In genomic region chr1:84742156-84742555, GRCm38 (mm10) we compare ENCODE assay signal across 25 mouse cellular contexts. TPM values are rescaled to one million over a fixed set of nuclear protein-coding genes. Genes with fewer than 3 reads are reported as not detected.
DNase-seq lines count a peak whose midpoint lies in the region; ATAC-seq lines count a peak whose summit lies in the region.
"Had no signal": no experiment of that assay in that cellular context is flagged by ENCODE, and none has a peak within 500 bp of the region (broad histone marks: within the 10 kb centered on the region; RNA-seq: fewer than 3 reads in every experiment).

No protein-coding gene starts in this region.

- no peaks in the 10 kb centered on the region for H3K9me3 ChIP-seq in heart, embryonic 10.5 days
- H3K9me3 ChIP-seq: embryonic facial prominence, embryonic 13.5 days; embryonic facial prominence, embryonic 15.5 days; forebrain, embryonic 10.5 days; forebrain, embryonic 12.5 days had no signal

- no peak overlapping the region for H3K4me3 ChIP-seq in heart, embryonic 10.5 days
- H3K4me3 ChIP-seq: embryonic facial prominence, embryonic 13.5 days; embryonic facial prominence, embryonic 15.5 days; erythroblast, embryonic 14.5 days; forebrain, embryonic 10.5 days; forebrain, embryonic 12.5 days had no signal

- peak; percentile 87 for ATAC-seq in CD4-positive, CD25-positive, alpha-beta regulatory T cell, adult 4 months
- ATAC-seq: forebrain, embryonic 14.5 days; forebrain, embryonic 16.5 days had no signal

- H3K4me1 ChIP-seq in heart, embryonic 10.5 days, result no peaks in the 10 kb centered on the region
- H3K4me1 ChIP-seq: embryonic facial prominence, embryonic 13.5 days; embryonic facial prominence, embryonic 15.5 days; forebrain, embryonic 10.5 days; forebrain, embryonic 12.5 days had no signal

- 93% methylated on average over 3 of the region's 3 CpGs for WGBS in heart, embryonic 10.5 days

- no peaks in the 10 kb centered on the region for H3K27me3 ChIP-seq in heart, embryonic 10.5 days (ENCODE audit: insufficient read depth, poor library complexity, severe bottlenecking)
- H3K27me3 ChIP-seq: embryonic facial prominence, embryonic 13.5 days; embryonic facial prominence, embryonic 15.5 days; forebrain, embryonic 12.5 days had no signal

- peaks cover 86% of the 10 kb centered on the region for H3K36me3 ChIP-seq in heart, embryonic 10.5 days

- peak; percentile 62 for DNase-seq in CD4-positive helper T cell, adult 2 months (ENCODE audit: low read depth, low spot score)
- peak; percentile 51 for DNase-seq in induced T-regulatory cell, adult 2 months (ENCODE audit: low read depth)
- peak; percentile 56 for DNase-seq in naive thymus-derived CD4-positive, alpha-beta T cell, adult 2 months (ENCODE audit: low read depth)
- DNase-seq in heart, embryonic 10.5 days (ENCODE audit: low spot score), result no peak
- DNase-seq in lung, postnatal 4 days, result no peak
- DNase-seq in spleen, postnatal 14 days (ENCODE audit: low spot score in 2 of 2), result no peak
- DNase-seq: adrenal gland, adult 8-10 months; adrenal gland, postnatal 14 days; adrenal gland, postnatal 36 days; B cell, adult 2 months; cerebellum, adult 11 months; cerebellum, adult 18-20 months; cerebellum, adult 8-10 months; cerebellum, adult 9-11 months; cerebellum, postnatal 14 days; cerebellum, postnatal 36 days; embryo, embryonic 11 days had no signal

- H3K27ac ChIP-seq in heart, embryonic 10.5 days, result no peak overlapping the region
- H3K27ac ChIP-seq: embryonic facial prominence, embryonic 13.5 days; embryonic facial prominence, embryonic 15.5 days; forebrain, embryonic 10.5 days; forebrain, embryonic 12.5 days had no signal

RNA-seq across cellular contexts. Expression of gene Dner, which starts 46.1 kb away (rescaled TPM):
- not detected for polyA plus RNA-seq in CD4-positive, CD25-positive, alpha-beta regulatory T cell, adult 4 months (2017; shearing (Covaris generic))
- polyA plus RNA-seq in heart, embryonic 10.5 days (2016; fragmentation: Nextera tagmentation; extraction: Ambion mirVana), result 0.37 and 0.60 TPM in 2 replicates
- polyA plus RNA-seq: erythroblast, embryonic 14.5 days had no signal

Comparison
In these comparisons a context has a peak if more than half of its experiments do, and no peak if none do; other contexts are left out.
1. DNase-seq: peak in CD4-positive helper T cell, adult 2 months (single experiment), induced T-regulatory cell, adult 2 months (single experiment) and naive thymus-derived CD4-positive, alpha-beta T cell, adult 2 months (single experiment); none in heart, embryonic 10.5 days (single experiment), lung, postnatal 4 days (0 of 2) and spleen, postnatal 14 days (0 of 2).